Mouse (Mus musculus): ENCODE measurements at regions not wholly inside any gene's neighbourhood (a gene's known extent, or its start where the extent isn't known, plus 50 kb on each side); places are given as distances from the start of the nearest gene placed in this dataset.
A peak's percentile ranks its signal among the peaks of the same experiment; 100 is the strongest.

- Histone ChIP-seq H3K4me3 (ENCODE audit: control insufficient read depth in 1 of 2, insufficient read depth in 1 of 2, low read depth in 1 of 2, low read length in 2 of 2) (no peak overlapping the region), H3K9ac (ENCODE audit: low read length) (no peak overlapping the region), H3K36me3 (ENCODE audit: control insufficient read depth, insufficient read depth, low read length) (no peaks in the 10 kb centered on the region), H3K27me3 (ENCODE audit: control insufficient read depth, insufficient read depth, low read length) (no peaks in the 10 kb centered on the region), H3K27ac (replicated peaks in 1 of 2; ENCODE audit: control insufficient read depth in 1 of 2, insufficient read depth in 1 of 2, low read depth in 2 of 2, low read length in 2 of 2) (no peak overlapping the region), H3K4me1 (ENCODE audit: control insufficient read depth in 2 of 2, insufficient read depth in 2 of 2, low read length in 2 of 2) (peaks cover 10 to 14% of the 10 kb centered on the region in 2 experiments; a peak in 3 of 4 replicates), H3K4me2 (ENCODE audit: low read length) (no peak overlapping the region), H3K9me3 (ENCODE audit: control insufficient read depth, low read length) (no peaks in the 10 kb centered on the region)
- no peak for ATAC-seq (ENCODE audit: insufficient number of reproducible peaks, insufficient read depth, low FRiP score, low read depth)
- 86% methylated on average over 4 of the region's 4 CpGs for WGBS
Observed at GRCm38 (mm10) chr5:118449893-118450292, 110.6 kb upstream of the Med13l start.

- WGBS: 74% methylated on average over 2 of the region's 2 CpGs
- no peaks in the 10 kb centered on the region for H3K36me3 ChIP-seq (ENCODE audit: control insufficient read depth, insufficient read depth, low read length)
Observed at GRCm38 (mm10) chr5:118452052-118452451, 108.4 kb upstream of the Med13l start.

GRCm38 (mm10) chr5:118454096-118454495 is 106.4 kb upstream of the Med13l start:
- H3K9me3 ChIP-seq (ENCODE audit: control insufficient read depth, low read length): no peaks in the 10 kb centered on the region
- H3K4me1 ChIP-seq (ENCODE audit: control insufficient read depth in 2 of 2, insufficient read depth in 2 of 2, low read length in 2 of 2): 0 out of 4 replicates have a peak, but pooled peaks cover 0 to 3% of the 10 kb centered on the region in 2 experiments
- no peak overlapping the region for H3K27ac ChIP-seq (replicated peaks in 1 of 2; ENCODE audit: control insufficient read depth in 1 of 2, insufficient read depth in 1 of 2, low read depth in 2 of 2, low read length in 2 of 2)
- H3K4me2 ChIP-seq (ENCODE audit: low read length): no peak overlapping the region
- no peak overlapping the region for H3K9ac ChIP-seq (ENCODE audit: low read length)
- H3K36me3 ChIP-seq (ENCODE audit: control insufficient read depth, insufficient read depth, low read length): no peaks in the 10 kb centered on the region
- no peak overlapping the region for H3K4me3 ChIP-seq (ENCODE audit: control insufficient read depth in 1 of 2, insufficient read depth in 1 of 2, low read depth in 1 of 2, low read length in 2 of 2)
- 87% methylated on average over 1 of the region's 1 CpGs for WGBS
- no peak for ATAC-seq (ENCODE audit: insufficient number of reproducible peaks, insufficient read depth, low FRiP score, low read depth)
- no peaks in the 10 kb centered on the region for H3K27me3 ChIP-seq (ENCODE audit: control insufficient read depth, insufficient read depth, low read length)

More at GRCm38 (mm10) chr5:118452052-118452451, 108.4 kb upstream of the Med13l start:
- H3K9ac ChIP-seq (ENCODE audit: low read length): no peak overlapping the region
- H3K9me3 ChIP-seq (ENCODE audit: control insufficient read depth, low read length): no peaks in the 10 kb centered on the region
- ATAC-seq (ENCODE audit: insufficient number of reproducible peaks, insufficient read depth, low FRiP score, low read depth): no peak
- H3K4me1 ChIP-seq (ENCODE audit: control insufficient read depth in 2 of 2, insufficient read depth in 2 of 2, low read length in 2 of 2): peaks cover 4 to 5% of the 10 kb centered on the region in 2 experiments; a peak in 3 of 4 replicates
- no peak overlapping the region for H3K4me3 ChIP-seq (ENCODE audit: control insufficient read depth in 1 of 2, insufficient read depth in 1 of 2, low read depth in 1 of 2, low read length in 2 of 2)
- no peak overlapping the region for H3K27ac ChIP-seq (replicated peaks in 1 of 2; ENCODE audit: control insufficient read depth in 1 of 2, insufficient read depth in 1 of 2, low read depth in 2 of 2, low read length in 2 of 2)
- H3K27me3 ChIP-seq (ENCODE audit: control insufficient read depth, insufficient read depth, low read length): no peaks in the 10 kb centered on the region
- H3K4me2 ChIP-seq (ENCODE audit: low read length): no peak overlapping the region

- WGBS: 4% methylated on average over 16 of the region's 16 CpGs
- Histone ChIP-seq H3K9ac (ENCODE audit: low read length) (peak overlapping the region; percentile 56), H3K9me3 (ENCODE audit: control insufficient read depth, low read length) (no peaks in the 10 kb centered on the region), H3K4me2 (ENCODE audit: low read length) (peak overlapping the region; percentile 66), H3K4me1 (ENCODE audit: control insufficient read depth in 2 of 2, insufficient read depth in 2 of 2, low read length in 2 of 2) (peaks cover 2 to 7% of the 10 kb centered on the region in 2 experiments; a peak in 1 of 4 replicates), H3K27me3 (ENCODE audit: control insufficient read depth, insufficient read depth, low read length) (no peaks in the 10 kb centered on the region), H3K4me3 (ENCODE audit: control insufficient read depth in 1 of 2, insufficient read depth in 1 of 2, low read depth in 1 of 2, low read length in 2 of 2) (peak overlapping the region; percentile 21 to 31; a peak in 3 of 4 replicates), H3K27ac (replicated peaks in 1 of 2; ENCODE audit: control insufficient read depth in 1 of 2, insufficient read depth in 1 of 2, low read depth in 2 of 2, low read length in 2 of 2) (peak overlapping the region in 1 of 2 experiments; percentile 57; a peak in 1 of 4 replicates), H3K36me3 (ENCODE audit: control insufficient read depth, insufficient read depth, low read length) (no peaks in the 10 kb centered on the region)
- ATAC-seq (ENCODE audit: insufficient number of reproducible peaks, insufficient read depth, low FRiP score, low read depth): peak; percentile 74
Observed at GRCm38 (mm10) chr5:118458727-118459390, 101.6 kb upstream of the Med13l start.

- ATAC-seq (ENCODE audit: insufficient number of reproducible peaks, insufficient read depth, low FRiP score, low read depth): 0 out of 2 replicates have a peak, but pooled peaks have one; percentile 36
- Histone ChIP-seq H3K27ac (replicated peaks in 1 of 2; ENCODE audit: control insufficient read depth in 1 of 2, insufficient read depth in 1 of 2, low read depth in 2 of 2, low read length in 2 of 2) (peak overlapping the region in 1 of 2 experiments; percentile 57; a peak in 2 of 4 replicates), H3K4me1 (ENCODE audit: control insufficient read depth in 2 of 2, insufficient read depth in 2 of 2, low read length in 2 of 2) (peaks cover 3 to 8% of the 10 kb centered on the region in 2 experiments; a peak in 1 of 4 replicates), H3K9me3 (ENCODE audit: control insufficient read depth, low read length) (no peaks in the 10 kb centered on the region), H3K36me3 (ENCODE audit: control insufficient read depth, insufficient read depth, low read length) (no peaks in the 10 kb centered on the region), H3K4me2 (ENCODE audit: low read length) (peak overlapping the region; percentile 66), H3K4me3 (ENCODE audit: control insufficient read depth in 1 of 2, insufficient read depth in 1 of 2, low read depth in 1 of 2, low read length in 2 of 2) (peak overlapping the region; percentile 21 to 31), H3K9ac (ENCODE audit: low read length) (peak overlapping the region; percentile 56), H3K27me3 (ENCODE audit: control insufficient read depth, insufficient read depth, low read length) (no peaks in the 10 kb centered on the region)
- 3% methylated on average over 12 of the region's 12 CpGs for WGBS
Observed at GRCm38 (mm10) chr5:118459391-118459792, 101.1 kb upstream of the Med13l start.

GRCm38 (mm10) chr5:118461967-118462366 is 98.5 kb upstream of the Med13l start:
- Histone ChIP-seq H3K4me1 (ENCODE audit: control insufficient read depth in 2 of 2, insufficient read depth in 2 of 2, low read length in 2 of 2) (peaks cover 14 to 27% of the 10 kb centered on the region in 2 experiments), H3K36me3 (ENCODE audit: control insufficient read depth, insufficient read depth, low read length) (no peaks in the 10 kb centered on the region), H3K9ac (ENCODE audit: low read length) (no peak overlapping the region), H3K4me3 (ENCODE audit: control insufficient read depth in 1 of 2, insufficient read depth in 1 of 2, low read depth in 1 of 2, low read length in 2 of 2) (no peak overlapping the region), H3K27me3 (ENCODE audit: control insufficient read depth, insufficient read depth, low read length) (no peaks in the 10 kb centered on the region), H3K27ac (replicated peaks in 1 of 2; ENCODE audit: control insufficient read depth in 1 of 2, insufficient read depth in 1 of 2, low read depth in 2 of 2, low read length in 2 of 2) (no peak overlapping the region), H3K9me3 (ENCODE audit: control insufficient read depth, low read length) (no peaks in the 10 kb centered on the region), H3K4me2 (ENCODE audit: low read length) (no peak overlapping the region)
- no peak for ATAC-seq (ENCODE audit: insufficient number of reproducible peaks, insufficient read depth, low FRiP score, low read depth)
- 52% methylated on average over 4 of the region's 4 CpGs for WGBS

- H3K36me3 ChIP-seq (ENCODE audit: control insufficient read depth, insufficient read depth, low read length): no peaks in the 10 kb centered on the region
- no peaks in the 10 kb centered on the region for H3K27me3 ChIP-seq (ENCODE audit: control insufficient read depth, insufficient read depth, low read length)
- H3K4me1 ChIP-seq (ENCODE audit: control insufficient read depth in 2 of 2, insufficient read depth in 2 of 2, low read length in 2 of 2): peaks cover 12 to 20% of the 10 kb centered on the region in 2 experiments
- H3K9me3 ChIP-seq (ENCODE audit: control insufficient read depth, low read length): no peaks in the 10 kb centered on the region
- peak overlapping the region; percentile 68 for H3K4me2 ChIP-seq (ENCODE audit: low read length)
- peak overlapping the region; percentile 61 for H3K9ac ChIP-seq (ENCODE audit: low read length)
- peak; percentile 66 for ATAC-seq (ENCODE audit: insufficient number of reproducible peaks, insufficient read depth, low FRiP score, low read depth)
- peak overlapping the region; percentile 13 to 31; a peak in 3 of 4 replicates for H3K4me3 ChIP-seq (ENCODE audit: control insufficient read depth in 1 of 2, insufficient read depth in 1 of 2, low read depth in 1 of 2, low read length in 2 of 2)
- H3K27ac ChIP-seq (replicated peaks in 1 of 2; ENCODE audit: control insufficient read depth in 1 of 2, insufficient read depth in 1 of 2, low read depth in 2 of 2, low read length in 2 of 2): peak overlapping the region in 1 of 2 experiments; percentile 12; a peak in 1 of 4 replicates
- WGBS: 11% methylated on average over 22 of the region's 22 CpGs
Observed at GRCm38 (mm10) chr5:118464931-118465801, 95.3 kb upstream of the Med13l start.
